Mouse (Mus musculus): Measurements from ENCODE around the gene S1pr2.
"Not testable (repeated sequence)": the region's sequence is repeated elsewhere in the genome, so short reads cannot be mapped to it uniquely, and the experiment has no call there.

S1pr2 gene

DNA sequence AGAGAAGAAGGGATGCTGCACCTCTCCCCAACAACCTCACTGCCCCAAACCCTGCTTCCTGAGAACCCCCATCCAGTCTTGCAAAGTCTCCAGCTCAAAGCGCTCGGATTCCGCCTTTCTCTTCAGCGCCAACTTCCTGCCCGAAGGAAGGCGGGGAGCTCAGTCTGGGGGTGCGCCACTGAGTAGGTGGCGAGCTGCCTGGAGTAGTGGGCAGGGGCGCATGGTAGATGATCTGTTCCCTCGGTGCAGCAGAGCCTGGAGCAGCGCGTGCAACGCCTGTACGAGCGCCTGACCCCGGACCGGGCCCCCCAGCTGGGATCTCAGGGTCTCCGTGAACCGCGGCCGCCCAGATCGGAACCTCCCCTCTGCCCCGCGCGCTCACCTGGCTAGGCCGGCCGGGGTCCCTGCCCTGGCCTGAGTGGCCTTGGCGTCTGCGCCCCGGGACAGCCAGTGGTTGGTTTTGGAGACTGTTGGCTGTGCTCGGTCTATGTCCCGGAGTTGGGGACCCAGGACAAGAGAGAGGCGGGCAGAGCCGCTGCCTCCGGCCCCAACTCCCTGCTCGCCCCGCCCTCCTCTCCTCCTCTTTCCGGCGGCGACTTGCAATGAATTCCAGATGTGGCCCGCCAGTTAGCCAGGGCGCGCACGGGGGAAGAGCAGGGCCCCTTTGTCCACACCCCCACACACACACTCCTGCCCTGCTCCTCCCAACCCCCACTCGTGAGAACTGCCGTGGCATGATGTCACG, at the start of gene S1pr2:
Gene S1pr2 (minus strand): TSS at position 566 of the 745 bp plus-strand sequence.
- no peak for DNase-seq (ENCODE audit: low read depth, low spot score)

DNA sequence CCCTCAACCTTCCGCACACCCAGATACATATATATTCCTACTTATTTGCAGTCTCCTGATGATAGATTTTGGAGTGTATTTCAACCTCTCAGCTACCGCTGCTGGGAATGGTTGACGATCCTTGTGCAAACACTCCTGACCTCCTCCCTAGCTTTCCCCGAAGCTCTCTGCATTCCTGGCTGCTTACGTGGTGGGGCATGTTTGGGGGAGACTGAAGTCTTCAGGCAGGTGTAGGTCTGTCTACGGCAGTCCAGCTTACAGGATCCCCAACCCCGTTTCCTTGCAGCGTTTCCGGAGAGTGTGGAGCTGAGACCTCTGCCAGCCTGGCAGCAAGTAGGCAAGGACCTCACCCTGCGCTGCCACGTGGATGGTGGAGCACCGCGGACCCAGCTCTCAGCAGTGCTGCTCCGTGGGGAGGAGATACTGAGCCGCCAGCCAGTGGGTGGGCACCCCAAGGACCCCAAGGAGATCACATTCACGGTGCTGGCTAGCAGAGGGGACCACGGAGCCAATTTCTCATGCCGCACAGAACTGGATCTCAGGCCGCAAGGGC, 48.8 kb upstream of the S1pr2 start:
- no peak for DNase-seq (ENCODE audit: low read depth, low spot score)

DNA sequence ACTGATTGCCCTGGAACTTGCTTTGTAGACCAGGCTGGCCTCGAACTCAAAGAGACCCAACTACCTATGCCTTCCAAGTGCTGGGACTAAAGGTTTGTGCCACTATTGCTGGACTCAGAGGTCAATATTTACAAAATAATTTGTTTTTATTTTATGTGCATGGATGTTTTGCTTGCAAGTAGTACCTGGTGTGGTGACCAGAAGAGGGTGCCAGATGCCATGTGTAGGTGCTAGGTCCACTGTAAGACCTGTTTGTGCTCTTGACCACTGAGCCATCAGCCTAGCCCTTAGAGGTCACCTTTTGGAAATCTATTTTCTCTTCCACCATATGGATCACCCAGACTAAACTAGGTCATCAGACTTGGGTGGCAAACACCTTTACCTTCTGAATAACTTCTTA, 46.1 kb upstream of the S1pr2 start:
- DNase-seq (ENCODE audit: low read depth, low spot score) = no peak

DNA sequence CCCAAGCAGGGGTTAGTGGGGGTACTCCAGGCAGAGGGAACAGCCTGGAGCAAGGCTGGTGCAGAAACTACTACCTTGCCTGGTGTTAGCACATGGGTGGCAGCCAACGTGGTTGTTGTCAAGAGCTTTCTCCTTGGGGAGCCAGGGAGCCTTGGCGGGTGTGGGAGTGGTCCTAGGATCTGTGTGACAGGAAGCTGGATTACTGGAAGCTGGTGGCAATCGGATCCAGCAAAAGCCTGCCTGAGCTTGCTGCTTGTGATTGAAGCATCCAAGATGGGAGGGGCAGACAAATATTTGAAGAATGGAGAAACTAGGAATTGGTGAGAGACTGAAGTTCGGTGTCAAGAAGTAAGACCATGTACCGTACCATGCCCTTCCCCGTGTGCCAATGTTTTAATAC, 45.7 kb upstream of the S1pr2 start:
- DNase-seq (ENCODE audit: low read depth, low spot score) = no peak

DNA sequence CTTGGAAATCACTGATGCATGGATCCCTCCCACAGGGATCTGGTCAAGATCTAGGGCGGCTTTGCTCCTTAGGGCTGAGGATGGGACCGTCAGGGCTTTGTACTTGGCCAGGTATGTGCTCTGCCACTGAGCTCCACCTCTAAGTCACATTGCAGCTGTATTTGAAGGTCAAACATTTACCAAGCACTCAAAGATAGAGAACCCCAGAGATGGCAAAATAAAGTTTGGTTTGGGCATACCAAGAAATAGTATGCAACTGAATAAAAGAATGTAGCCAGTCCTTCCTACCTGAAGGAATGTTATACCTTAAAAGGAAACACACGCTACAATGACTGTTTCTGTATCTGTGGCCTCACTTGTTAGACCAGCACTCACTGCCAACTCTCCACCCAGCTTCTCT, 44.8 kb upstream of the S1pr2 start:
- DNase-seq (ENCODE audit: low read depth, low spot score) = no peak

DNA sequence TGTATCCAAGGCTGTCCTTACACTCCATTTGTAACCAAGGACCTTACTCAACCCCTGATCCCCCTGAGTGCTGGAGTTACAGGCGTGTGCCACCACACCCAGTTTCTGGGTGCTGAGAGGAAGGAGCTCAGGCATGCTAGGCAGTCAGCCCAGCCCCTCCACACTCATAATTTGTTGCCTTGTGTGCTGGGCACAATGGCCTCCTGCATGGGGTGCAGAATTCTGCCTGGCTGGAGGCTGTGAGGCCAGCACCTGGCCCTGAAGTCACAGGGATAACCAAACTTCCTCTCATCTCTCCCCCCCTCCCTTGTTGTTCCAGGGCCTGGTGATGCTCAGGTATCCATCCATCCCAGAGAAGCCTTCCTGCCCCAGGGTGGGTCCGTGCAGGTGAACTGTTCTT, 42.0 kb upstream of the S1pr2 start:
- DNase-seq (ENCODE audit: low read depth, low spot score) = no peak

DNA sequence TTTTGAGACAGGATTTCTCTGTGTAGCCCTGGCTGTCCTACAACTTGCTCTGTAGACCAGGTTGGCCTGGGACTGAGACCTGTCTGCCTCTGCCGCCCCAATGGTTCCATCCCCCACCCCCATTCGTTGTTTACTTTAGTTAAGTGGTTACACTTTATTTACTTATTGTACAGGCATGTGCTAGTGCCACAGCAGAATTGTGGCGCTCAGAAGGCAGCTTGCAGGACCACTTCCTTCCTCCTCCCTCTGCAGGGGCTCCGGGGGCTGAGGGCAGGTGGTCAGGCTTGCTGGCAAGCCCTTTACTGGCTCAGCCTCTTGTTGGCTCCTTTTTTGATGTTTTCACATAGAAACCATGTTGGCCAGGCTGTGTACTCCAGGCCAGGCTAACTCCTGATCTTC, 40.6 kb upstream of the S1pr2 start:
- DNase-seq (ENCODE audit: low read depth, low spot score) = no peak

DNA sequence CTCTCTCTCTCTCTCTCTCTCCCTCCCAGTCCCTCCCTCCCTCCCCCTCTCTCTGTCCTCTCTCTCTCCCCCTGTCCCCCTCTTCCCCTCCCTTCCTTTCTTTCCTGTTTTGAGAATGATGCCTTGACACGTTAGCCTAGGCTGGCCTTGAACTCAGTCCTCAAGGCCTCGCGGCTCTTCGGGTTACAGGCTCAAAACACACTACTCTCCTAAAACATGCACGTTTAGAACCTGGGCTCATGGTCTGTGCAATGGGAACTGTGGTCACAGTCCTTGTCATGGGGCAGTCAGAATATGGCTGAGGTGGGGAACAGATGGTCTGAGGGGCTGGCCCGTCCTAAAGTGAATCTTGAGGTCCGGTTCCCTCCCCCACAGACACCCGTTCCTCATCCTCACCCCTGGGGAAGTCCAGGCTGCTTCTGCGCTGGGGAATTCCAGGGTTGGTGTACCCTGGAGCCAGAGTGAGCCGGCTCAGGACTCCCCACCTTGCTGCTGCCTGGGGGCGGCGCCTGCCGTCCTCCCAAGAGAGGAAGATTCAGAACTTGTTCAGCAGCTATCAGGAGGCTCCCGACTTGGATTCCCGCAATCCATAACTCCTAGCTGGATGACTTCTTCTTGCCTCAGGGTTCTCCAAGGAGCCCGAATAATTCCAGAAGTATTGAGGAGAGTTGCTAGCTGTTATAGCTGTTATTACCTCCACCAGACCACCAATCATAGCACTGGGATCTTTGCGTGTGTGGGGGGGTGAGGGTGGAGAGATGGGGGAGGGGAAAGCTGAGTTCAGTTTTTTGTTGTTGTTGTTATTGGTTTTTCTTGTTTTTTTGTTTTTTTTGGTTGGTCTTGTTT, 40.0 kb upstream of the S1pr2 start:
- DNase-seq (ENCODE audit: low read depth, low spot score) = no peak

DNA sequence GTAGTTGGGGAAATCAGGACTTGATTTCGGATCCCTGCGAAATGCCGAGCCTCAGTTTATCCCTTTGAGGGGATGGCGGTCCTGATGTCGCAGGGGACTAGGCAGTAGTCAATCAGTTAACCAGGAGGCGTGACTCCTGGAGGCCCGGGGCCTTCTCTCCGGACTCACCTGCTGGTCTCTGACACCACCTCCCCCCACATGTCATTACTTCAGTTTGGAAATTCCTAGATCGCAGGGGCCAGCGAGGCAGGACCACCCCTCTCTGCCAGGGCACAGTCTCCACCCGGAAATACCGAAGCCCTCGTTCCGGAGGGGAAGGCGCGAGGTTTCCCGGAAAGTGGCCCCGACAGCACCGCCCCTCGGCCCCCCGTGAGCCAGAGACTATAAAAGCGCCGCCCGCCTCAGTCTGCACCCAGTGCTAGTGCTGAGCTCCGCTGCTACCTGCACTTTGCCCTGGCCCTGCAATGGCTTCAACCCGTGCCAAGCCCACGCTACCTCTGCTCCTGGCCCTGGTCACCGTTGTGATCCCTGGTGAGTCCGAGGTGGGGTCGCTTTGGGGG, 39.1 kb upstream of the S1pr2 start, which contains the start of gene Icam1:
Gene Icam1 (plus strand): TSS at position 415 of the 560 bp plus-strand sequence.
- no peak for DNase-seq (ENCODE audit: low read depth, low spot score)

DNA sequence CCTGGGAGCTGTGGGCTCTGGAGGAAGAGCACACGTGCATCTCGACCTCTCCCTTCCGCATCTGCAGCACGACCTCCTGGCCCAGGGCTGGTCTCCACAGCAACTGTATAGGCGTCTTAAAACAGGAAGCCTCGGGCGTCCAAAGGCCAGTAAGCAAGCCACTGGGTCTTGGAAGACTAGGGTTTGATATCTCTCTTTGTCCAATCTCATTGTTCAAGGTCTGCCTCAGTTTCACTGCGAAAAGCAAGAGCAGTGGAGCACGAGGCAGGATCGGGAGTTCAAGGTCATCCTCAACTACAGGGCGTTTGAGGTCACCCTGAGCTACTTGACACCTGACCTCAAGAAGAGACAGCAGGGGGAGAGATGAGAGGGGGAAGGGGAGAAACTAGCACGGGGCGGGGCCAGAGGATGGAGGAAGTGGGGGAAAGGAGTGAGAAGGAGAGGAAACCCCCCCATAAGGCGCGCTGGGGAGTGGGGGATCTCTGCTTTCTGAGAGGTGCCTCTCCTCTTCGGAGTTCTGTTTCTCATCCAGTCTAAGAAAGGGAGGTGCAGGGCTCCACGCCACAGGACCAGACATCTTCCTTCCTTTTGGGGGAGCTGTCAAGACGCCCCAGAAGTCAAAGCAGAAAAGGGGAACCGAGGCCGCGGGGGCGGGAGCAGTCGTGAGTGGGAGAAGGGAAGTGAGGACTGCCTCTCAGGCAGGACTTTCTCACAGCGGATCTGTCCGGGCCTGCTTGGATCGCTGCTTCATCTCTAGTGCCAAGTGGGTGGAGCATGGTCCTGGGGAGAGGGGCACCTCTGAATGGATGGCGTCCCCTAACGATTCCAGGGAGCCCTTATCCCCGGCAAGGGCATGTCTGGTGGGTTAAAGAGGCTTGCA, 38.4 kb upstream of the S1pr2 start:
- DNase-seq (ENCODE audit: low read depth, low spot score) = no peak

DNA sequence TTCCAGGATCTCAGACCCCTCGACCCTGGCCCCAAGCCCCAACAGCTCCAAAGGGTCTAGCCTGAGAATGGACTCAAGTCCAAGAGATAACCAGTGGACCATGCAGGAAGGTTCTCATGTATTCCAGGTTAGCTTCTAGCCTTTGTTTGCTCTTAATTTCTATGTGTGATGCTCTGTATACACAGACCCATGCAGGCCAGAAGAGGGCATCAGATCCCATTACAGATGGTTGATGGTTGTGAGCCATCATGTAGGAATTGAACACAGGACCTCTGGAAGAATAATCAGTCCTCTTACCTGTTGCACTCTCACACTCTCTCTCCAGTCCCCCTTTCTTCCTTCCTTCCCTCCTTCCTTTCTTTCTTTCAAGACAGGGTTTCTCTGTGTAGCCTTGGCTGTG, 35.8 kb upstream of the S1pr2 start:
- DNase-seq (ENCODE audit: low read depth, low spot score) = no peak

DNA sequence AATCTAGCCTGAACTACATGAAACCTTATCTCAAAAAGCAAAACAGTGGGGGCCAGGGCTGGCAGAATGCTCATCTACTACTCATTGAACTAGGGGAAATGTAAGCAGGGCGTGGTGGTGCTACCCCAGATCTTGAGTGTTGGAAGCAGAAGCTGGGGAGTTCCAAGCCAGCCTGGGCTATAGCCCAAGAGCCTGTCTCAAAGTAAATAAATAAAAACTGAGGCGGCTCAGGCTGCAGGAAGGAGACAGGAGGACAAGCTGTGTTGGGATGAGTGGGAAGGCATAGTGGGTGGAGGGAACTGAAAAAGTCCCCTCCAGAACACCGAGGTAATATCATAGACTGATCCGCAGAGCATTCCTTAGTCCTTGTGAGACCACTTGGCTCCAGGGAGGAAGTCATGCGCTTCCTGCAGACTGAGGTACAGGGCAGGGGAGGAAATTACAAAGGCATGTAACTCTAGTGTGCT, 35.3 kb upstream of the S1pr2 start:
- DNase-seq (ENCODE audit: low read depth, low spot score) = no peak

DNA sequence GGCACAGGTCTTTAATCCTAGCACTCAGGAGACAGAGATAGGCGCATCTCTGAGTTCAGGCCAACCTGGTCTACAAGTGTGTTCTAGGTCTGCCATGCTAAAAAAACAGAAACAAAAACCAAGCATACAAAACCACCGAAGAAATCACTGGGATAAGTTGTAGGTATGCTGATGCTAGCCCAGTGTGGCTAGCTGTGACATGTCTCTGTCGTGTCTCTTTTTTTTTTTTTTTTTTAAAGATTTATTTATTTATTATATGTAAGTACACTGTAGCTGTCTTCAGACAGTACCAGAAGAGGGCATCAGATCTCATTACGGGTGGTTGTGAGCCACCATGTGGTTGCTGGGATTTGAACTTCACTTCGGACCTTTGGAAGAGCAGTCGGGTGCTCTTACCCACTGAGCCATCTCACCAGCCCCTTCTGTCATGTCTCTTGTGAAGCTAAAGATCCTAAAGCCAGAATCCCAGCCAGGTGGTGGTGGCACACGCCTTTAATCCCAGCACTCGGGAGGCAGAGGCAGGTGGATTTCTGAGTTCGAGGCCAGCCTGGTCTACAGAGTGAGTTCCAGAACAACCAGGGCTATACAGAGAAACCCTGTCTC, 34.5 kb upstream of the S1pr2 start:
- DNase-seq (ENCODE audit: low read depth, low spot score) = not testable (repeated sequence)

DNA sequence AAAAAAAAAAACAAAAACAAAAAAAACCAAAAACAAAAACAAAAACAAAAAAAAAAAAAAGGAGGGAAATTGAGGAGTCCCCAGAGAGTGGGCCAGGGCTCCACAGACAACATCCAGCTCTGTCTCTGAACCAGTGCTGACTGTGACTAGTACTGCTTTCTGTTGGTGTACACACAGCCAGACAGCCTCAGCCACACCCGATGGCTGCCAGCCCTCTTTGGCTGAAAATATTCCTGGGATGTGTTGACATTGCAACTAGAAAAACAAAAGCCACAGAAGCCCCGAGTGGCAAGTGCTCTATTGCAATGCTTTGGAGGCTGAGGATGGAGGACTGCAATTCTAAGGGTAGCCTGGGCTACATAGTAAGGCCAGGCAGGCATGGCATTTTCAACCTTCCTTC, 33.8 kb upstream of the S1pr2 start:
- DNase-seq (ENCODE audit: low read depth, low spot score) = no peak

DNA sequence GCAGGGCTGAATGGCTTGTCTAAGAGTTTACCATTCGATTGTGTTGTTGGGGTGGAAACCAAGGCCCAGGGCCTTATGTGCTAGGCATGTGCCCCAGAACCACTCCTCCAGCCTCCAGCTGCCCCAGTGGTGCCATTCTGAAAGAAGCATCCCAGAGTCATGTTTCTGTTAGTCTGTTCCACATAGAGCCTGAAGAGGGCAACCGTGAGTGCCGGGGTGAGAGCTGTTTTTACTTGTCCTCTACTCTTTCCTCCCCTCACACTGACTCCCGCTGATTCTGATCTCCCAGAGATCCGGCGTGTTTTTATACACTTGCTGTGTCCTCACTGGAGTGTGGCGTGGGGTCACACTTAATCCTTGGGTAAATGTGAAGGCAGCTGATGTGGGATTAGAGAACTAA, 31.4 kb upstream of the S1pr2 start:
- DNase-seq (ENCODE audit: low read depth, low spot score) = no peak

DNA sequence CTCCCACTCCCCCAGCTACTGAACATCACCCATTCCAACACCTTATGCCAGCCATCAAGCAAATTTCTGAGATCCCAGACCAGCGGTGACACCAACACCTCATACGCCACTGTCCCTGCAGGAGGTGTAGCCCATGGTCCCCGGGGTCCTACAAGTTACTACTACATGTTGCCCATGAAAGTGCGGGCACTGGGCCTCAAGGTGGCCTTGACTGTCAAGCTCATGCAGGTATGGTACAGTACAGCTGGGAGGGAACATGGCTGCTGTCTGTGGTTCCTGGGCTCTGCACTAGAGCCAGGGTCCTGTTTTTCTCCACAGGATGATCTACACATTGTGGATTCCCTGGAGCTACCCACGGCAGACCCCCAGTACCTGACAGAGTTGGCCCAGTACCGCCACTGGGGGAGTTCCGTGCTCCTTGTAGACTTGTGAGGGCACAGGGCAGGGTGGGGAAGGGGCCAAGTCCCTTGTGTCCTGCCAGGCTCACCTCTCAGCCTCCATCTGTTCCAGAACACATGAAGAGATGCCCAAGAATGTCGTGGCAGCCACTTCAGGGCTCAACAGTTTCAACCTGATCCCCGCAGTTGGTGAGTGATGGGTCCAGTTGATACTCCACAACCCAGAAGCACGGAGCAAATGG, 30.9 kb upstream of the S1pr2 start:
- no peak for DNase-seq (ENCODE audit: low read depth, low spot score)

DNA sequence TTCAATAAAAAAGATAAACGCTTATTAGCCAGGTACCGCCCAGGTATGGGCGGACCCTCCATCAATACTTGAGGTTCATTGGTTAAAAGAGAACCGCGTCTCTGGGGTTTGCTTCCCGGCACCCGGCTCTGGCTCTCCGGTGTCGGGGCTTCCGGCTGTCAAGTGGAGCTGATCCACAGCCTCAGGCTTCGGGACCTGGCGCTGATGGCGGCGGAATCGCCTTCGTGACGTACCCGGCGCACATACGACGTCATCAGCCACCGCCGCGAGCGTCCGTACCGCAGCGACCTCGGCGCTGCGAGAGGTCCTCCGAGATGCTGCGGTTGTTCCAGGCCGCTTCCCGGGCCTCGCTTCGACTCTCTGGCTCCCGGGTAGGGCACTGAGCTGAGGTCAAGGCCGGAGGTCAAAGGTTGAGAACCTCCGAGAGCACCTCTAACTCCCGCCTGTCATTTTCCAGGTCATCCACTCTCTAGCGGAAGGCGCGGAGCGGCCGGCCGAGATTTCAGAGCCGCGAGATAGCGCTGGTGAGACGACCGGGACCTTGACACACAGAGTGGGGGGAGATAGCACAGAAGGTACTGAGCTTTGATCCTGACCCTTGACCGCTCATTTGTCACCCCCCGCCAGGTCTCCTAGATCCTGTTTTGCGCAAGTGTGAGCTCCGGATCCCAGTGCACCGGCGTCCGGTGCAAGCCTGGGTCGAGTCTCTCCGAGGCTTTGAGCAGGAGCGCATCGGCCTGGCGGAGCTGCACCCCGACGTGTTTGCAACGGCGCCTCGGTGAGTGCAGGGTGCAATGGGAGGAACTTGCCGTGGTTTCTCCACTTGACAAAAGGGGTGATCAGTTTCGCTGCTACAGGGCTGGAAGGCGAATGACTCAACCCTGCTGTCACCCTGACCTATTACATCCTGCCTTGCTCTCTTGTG, 26.3 kb upstream of the S1pr2 start, which contains the start of gene Mrpl4:
Gene Mrpl4 (plus strand): TSS at position 112 of the 925 bp plus-strand sequence.
- peak; percentile 74 for DNase-seq (ENCODE audit: low read depth, low spot score)

DNA sequence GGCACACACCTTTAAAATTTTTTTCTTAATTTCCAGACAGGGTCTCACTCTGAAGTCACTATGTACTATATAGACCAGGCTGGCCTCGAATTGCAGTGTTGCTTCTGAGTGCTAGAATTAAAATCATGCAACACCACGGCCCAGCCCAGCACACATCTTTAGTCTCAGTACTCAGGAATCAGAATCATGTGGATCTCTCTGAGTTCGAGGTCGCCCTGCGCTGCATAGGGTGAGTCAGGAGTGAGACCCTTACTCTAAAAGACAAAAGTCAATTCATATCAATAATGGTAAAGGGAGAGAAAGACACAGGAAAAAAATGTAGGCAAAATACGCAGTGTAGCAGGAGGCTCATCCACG, 25.7 kb upstream of the S1pr2 start:
- no peak for DNase-seq (ENCODE audit: low read depth, low spot score)

DNA sequence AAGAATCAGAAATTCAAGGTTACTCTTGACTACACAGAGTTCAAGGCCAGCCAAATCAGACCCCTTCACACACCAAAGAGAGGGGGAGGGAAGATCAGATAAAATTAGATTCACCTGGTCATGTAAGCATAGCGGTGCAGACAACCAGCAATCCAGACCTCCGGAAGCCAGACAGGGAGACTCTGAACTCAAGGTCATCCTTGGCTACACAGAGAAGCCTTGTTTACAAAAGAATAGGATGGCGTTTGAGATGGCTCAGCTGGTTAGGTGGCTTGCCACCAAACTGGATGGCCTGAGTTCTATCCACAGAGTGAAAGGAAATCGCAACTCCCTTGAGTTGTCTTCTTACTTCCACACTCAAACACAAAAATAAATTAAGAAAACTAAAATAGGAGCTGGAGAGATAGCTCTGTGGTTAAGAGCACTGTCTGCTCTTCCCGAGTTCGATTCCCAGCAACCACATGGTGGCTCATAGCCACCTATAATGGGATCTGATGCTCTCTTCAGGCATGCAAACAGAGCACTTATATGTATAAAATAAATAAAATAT, 25.1 kb upstream of the S1pr2 start:
- no peak for DNase-seq (ENCODE audit: low read depth, low spot score)

Data from brain, embryonic 18.5 days (tissue).